Mouse (Mus musculus) liver, postnatal 0 days (tissue): ENCODE measurements around the gene Cyb5rl.

ENCODE experiments used
- CTCF ChIP-seq: sonication (generic); IDR thresholded peaks from 2 replicates; pipeline ENCODE4 v1.5.1; 2016; ENCODE audit warnings: antibody characterized with exemption, low read depth
- EP300 ChIP-seq: IDR thresholded peaks from 2 replicates; pipeline ENCODE4 v1.6.1; 2016; ENCODE audit warnings: antibody characterized with exemption, low read depth, mild to moderate bottlenecking

DNA sequence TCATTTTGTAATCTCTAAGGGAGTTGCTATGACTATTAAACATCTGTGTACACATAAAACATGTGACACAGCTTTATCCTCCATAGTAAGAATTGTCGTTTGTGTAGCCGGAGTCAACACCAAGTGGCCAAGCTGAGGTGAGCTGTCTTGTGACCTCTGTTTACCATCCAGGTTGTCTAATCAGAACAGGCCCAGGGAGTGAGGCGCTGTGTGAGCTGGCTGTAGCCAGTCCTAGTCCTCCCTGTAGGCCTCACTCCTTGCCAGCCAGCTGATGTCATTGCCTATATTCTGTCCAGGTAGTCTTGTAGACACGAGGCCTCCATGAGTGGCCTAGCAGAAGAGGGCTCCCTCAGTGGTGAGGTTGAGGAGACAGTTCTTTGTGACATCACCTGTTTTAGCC lies 31.1 kb upstream of the Cyb5rl start:
- TF ChIP-seq CTCF (no peak), EP300 (no peak)
